Mouse (Mus musculus) lung, postnatal 0 days (tissue): ENCODE measurements around the gene Myl7. TPM values are rescaled to one million over a fixed set of nuclear protein-coding genes. Genes with fewer than 3 reads are reported as not detected.

ENCODE experiments used
- ATAC-seq: fragments of 200-750 bp; cut with Nextera tagmentation; 2 replicates; pipeline ENCODE4 v1.8.0; 2017; ENCODE audit warnings: moderate library complexity
- DNase-seq: peaks from one replicate; pipeline ENCODE4 v3.0.0-alpha.2; 2016; ENCODE audit warnings: low spot score
- H3K27ac ChIP-seq: fragments of 300-500 bp; sonication (generic); 2 replicates; pipeline ENCODE4 v1.5.1; 2014; ENCODE audit warnings: antibody characterized with exemption, mild to moderate bottlenecking, low read length, mixed read lengths
- H3K27me3 ChIP-seq: fragments of 300-500 bp; sonication (generic); replicated peaks from 2 replicates; pipeline ENCODE4 v1.6.1; 2014; ENCODE audit warnings: low read length, mixed read lengths; ENCODE audit not compliant: insufficient read depth
- H3K36me3 ChIP-seq: fragments of 300-500 bp; sonication (generic); 2 replicates; pipeline ENCODE4 v1.6.1; 2014; ENCODE audit warnings: low read length, mixed read lengths; ENCODE audit not compliant: insufficient read depth
- H3K4me1 ChIP-seq: fragments of 300-500 bp; sonication (generic); 2 replicates; pipeline ENCODE4 v1.6.1; 2014; ENCODE audit warnings: antibody characterized with exemption, low read depth, low read length, mixed read lengths; ENCODE audit not compliant: insufficient read depth
- H3K4me2 ChIP-seq: fragments of 300-500 bp; sonication (generic); replicated peaks from 2 replicates; pipeline ENCODE4 v1.6.1; 2014; ENCODE audit warnings: low read depth, mild to moderate bottlenecking, low read length, moderate library complexity, mixed read lengths
- H3K4me3 ChIP-seq: fragments of 300-500 bp; sonication (generic); 2 replicates; pipeline ENCODE4 v1.5.1; 2014; ENCODE audit warnings: low read depth, low read length
- H3K9ac ChIP-seq: fragments of 300-500 bp; sonication (generic); replicated peaks from 2 replicates; pipeline ENCODE4 v1.6.1; 2014; ENCODE audit warnings: low read depth, mild to moderate bottlenecking
- H3K9me3 ChIP-seq: fragments of 300-500 bp; sonication (generic); 2 replicates; pipeline ENCODE4 v1.6.1; 2016; ENCODE audit warnings: low read length, mixed read lengths
- CTCF ChIP-seq: IDR thresholded peaks from 2 replicates; pipeline ENCODE4 v1.5.1; 2016; ENCODE audit warnings: antibody characterized with exemption, mild to moderate bottlenecking
- EP300 ChIP-seq: IDR thresholded peaks from 2 replicates; pipeline ENCODE4 v1.6.1; 2016; ENCODE audit warnings: antibody characterized with exemption, mild to moderate bottlenecking, control low read depth
- WGBS: fragments of 180-500 bp; shearing (Covaris S2); extraction: QIAGEN DNeasy Blood & Tissue Kit; methylation state at CpG from one replicate; pipeline ENCODE4 v1.1.7; 2014; 5-methylcytosine and 5-hydroxymethylcytosine counted together
- polyA plus RNA-seq: library from polyadenylated mRNA; unstranded; fragments of >200 nt; fragmentation: Nextera tagmentation; extraction: Ambion mirVana; gene quantifications from 2 replicates; pipeline ENCODE4 v1.2.1, GENCODE M21; 2015

Myl7 gene
- polyA plus RNA-seq, 1 experiment from 2014 or later, result 327 TPM

DNA sequence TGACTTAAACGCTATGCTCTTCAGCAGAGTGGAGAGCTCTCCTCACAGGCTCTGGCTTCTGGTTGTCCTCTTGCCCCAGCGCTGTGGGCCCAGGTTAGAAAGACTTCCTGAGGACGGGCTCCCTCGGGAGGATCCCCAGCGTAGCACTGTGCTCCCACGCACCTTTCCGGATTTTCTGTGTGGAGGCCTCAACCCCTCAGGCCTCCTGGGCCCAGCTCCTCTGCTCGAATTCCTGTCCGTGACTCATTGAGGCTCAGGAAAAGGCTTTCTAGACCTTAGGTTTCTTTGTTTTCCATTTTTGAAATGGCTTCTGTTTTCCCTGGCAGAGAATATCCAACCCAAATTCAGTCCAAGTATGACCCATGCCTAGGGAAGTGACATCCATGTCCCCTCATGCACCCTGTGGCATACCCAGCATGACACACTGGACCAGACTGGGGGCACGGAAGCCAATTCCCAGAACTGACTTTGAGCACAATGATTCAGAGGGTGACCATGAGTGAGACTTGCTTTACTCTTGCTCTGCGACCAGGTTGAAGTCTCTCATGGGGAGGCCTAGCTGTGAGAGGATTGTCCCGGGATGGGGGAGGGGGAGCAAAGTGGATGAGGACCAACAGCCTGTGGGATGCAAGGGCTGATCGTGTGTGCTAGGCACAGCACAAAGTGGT lies 38.6 kb downstream of the Myl7 start:
- Histone ChIP-seq H3K9me3 (no peaks in the 10 kb centered on the region), H3K27me3 (no peaks in the 10 kb centered on the region), H3K4me3 (no peak overlapping the region), H3K4me2 (no peak overlapping the region), H3K4me1 (0 out of 2 replicates have a peak, but pooled peaks cover 6% of the 10 kb centered on the region), H3K36me3 (no peaks in the 10 kb centered on the region), H3K27ac (no peak overlapping the region), H3K9ac (no peak overlapping the region)
- no peak for TF ChIP-seq EP300
- TF ChIP-seq CTCF, result no peak
- 83% methylated on average over 13 of the region's 13 CpGs for WGBS
- no peak for ATAC-seq
- no peak for DNase-seq

DNA sequence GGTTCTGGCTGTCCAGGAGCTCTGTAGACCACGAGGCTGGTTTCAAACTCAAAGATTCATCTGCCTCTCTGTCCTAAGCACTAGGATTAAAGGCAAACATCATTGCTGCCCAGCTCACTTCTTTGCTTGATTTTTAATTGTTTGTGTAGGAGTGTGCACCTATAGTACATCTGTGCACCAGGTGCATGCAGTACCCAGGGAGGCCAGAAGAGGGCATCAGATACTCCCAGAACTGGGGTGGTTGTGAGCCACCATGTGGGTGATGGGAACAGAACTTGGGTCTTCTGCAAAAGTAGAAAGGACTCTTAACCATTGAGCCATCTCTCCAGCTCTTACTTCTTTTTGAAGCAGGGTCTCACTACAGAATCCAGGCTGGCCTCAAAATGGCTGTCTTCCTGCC lies 39.9 kb downstream of the Myl7 start:
- Histone ChIP-seq H3K9me3 (no peaks in the 10 kb centered on the region), H3K4me1 (0 out of 2 replicates have a peak, but pooled peaks cover 6% of the 10 kb centered on the region), H3K4me2 (no peak overlapping the region), H3K9ac (no peak overlapping the region), H3K36me3 (no peaks in the 10 kb centered on the region), H3K27me3 (no peaks in the 10 kb centered on the region), H3K4me3 (no peak overlapping the region), H3K27ac (no peak overlapping the region)
- DNase-seq, result no peak
- TF ChIP-seq CTCF, result peak; percentile 46
- TF ChIP-seq EP300, result no peak
- 78% methylated on average over 1 of the region's 1 CpGs for WGBS
- ATAC-seq, result no peak

DNA sequence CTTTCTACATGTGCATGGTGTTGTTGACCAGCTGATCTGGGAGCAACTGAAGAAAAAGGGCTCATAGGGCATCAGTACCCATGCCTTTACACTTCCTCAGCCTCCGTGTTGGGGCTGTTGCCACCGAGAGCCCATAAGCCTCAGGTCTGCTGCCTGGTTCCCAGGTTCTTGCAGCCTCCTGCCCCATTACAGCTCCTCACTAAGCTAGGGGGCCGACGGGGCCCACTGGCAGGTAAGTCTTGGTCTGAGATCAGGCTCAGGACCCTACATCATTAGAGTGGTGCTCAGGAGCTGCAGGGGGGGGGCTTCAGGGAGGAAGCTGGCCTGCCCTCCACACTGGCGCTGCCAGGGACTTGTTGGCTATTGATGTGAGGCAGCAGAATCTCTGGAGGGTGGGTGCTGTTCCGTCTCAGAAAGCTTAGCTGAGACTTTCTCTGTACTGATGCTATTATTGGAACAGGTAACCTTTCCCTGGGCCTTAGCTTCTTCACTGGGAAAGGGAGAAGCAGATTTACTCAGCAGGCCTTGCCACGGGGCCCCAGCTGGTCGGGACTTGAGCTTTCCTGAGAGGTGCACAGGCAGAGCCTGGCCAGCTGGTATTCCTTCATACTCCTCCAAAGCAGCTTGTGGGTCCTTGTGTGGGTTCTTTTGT lies 42.0 kb downstream of the Myl7 start:
- 75% methylated on average over 8 of the region's 8 CpGs for WGBS
- H3K27me3 ChIP-seq, result no peaks in the 10 kb centered on the region
- no peak overlapping the region for H3K9ac ChIP-seq
- TF ChIP-seq CTCF (no peak), EP300 (no peak)
- ATAC-seq (no peak), DNase-seq (no peak)
- 0 out of 2 replicates have a peak, but pooled peaks cover 2% of the 10 kb centered on the region for H3K4me1 ChIP-seq
- no peaks in the 10 kb centered on the region for H3K9me3 ChIP-seq
- H3K36me3 ChIP-seq, result no peaks in the 10 kb centered on the region
- H3K27ac ChIP-seq, result no peak overlapping the region
- no peak overlapping the region for H3K4me3 ChIP-seq
- H3K4me2 ChIP-seq, result no peak overlapping the region

- Histone ChIP-seq H3K4me2 (no peak overlapping the region), H3K27me3 (no peaks in the 10 kb centered on the region), H3K4me1 (no peaks in the 10 kb centered on the region), H3K9me3 (no peaks in the 10 kb centered on the region), H3K36me3 (no peaks in the 10 kb centered on the region), H3K9ac (no peak overlapping the region), H3K4me3 (no peak overlapping the region), H3K27ac (no peak overlapping the region)
- DNase-seq (peak; percentile 63), ATAC-seq (peak; percentile 78)
- TF ChIP-seq CTCF (no peak), EP300 (no peak)
- WGBS, result 41% methylated on average over 7 of the region's 7 CpGs
Measured at GRCm38 (mm10) chr11:5855902-5856301, 42.7 kb downstream of the Myl7 start.

- DNase-seq, result no peak
- Histone ChIP-seq H3K9me3 (no peaks in the 10 kb centered on the region), H3K9ac (no peak overlapping the region), H3K27ac (no peak overlapping the region), H3K36me3 (no peaks in the 10 kb centered on the region), H3K4me3 (no peak overlapping the region), H3K4me2 (no peak overlapping the region), H3K27me3 (no peaks in the 10 kb centered on the region), H3K4me1 (no peaks in the 10 kb centered on the region)
- no peak for TF ChIP-seq EP300
- no peak for TF ChIP-seq CTCF
- ATAC-seq, result no peak
Measured at GRCm38 (mm10) chr11:5855481-5855880, 43.1 kb downstream of the Myl7 start.

GRCm38 (mm10) chr11:5852314-5852713 lies 46.3 kb downstream of the Myl7 start:
- Histone ChIP-seq H3K27ac (no peak overlapping the region), H3K4me1 (no peaks in the 10 kb centered on the region), H3K9me3 (no peaks in the 10 kb centered on the region), H3K9ac (no peak overlapping the region), H3K4me3 (no peak overlapping the region), H3K27me3 (no peaks in the 10 kb centered on the region), H3K4me2 (no peak overlapping the region), H3K36me3 (no peaks in the 10 kb centered on the region)
- ATAC-seq (no peak), DNase-seq (no peak)
- 27% methylated on average over 1 of the region's 1 CpGs for WGBS
- TF ChIP-seq EP300, result no peak
- TF ChIP-seq CTCF, result no peak
